Mouse (Mus musculus) cortical plate, adult 2 months (tissue): ENCODE measurements at regions not wholly inside any gene's neighbourhood (a gene's known extent, or its start where the extent isn't known, plus 50 kb on each side); places are given as distances from the start of the nearest gene placed in this dataset.

Experiments used
- H3K27ac ChIP-seq: fragments of 200-500 bp; 2 replicates; pipeline ENCODE4 v1.5.1; 2012; ENCODE audit warnings: low read length, control low read depth, inconsistent platforms; ENCODE audit not compliant: insufficient read depth
- H3K4me1 ChIP-seq: fragments of 200-500 bp; 2 replicates; pipeline ENCODE4 v1.6.1; 2011; ENCODE audit warnings: low read length; ENCODE audit not compliant: control insufficient read depth, insufficient read depth
- H3K4me3 ChIP-seq: fragments of 200-500 bp; 2 replicates; pipeline ENCODE4 v1.5.1; 2011; ENCODE audit warnings: mild to moderate bottlenecking, low read length, control low read depth; ENCODE audit not compliant: insufficient read depth
- CTCF ChIP-seq: fragments of 200-500 bp; IDR thresholded peaks from 2 replicates; pipeline ENCODE4 v1.5.1; 2011; ENCODE audit warnings: mild to moderate bottlenecking, control low read depth, low read length; ENCODE audit not compliant: insufficient read depth; ENCODE audit errors: extremely low read depth
- POLR2A ChIP-seq: fragments of 200-500 bp; IDR thresholded peaks from 2 replicates; pipeline ENCODE4 v1.6.1; 2011; ENCODE audit warnings: mild to moderate bottlenecking, low read length, control low read depth; ENCODE audit not compliant: insufficient read depth; ENCODE audit errors: extremely low read depth

- TF ChIP-seq POLR2A (no peak), CTCF (no peak)
- Histone ChIP-seq H3K27ac (no peak overlapping the region), H3K4me1 (no peaks in the 10 kb centered on the region), H3K4me3 (no peak overlapping the region)
Measured at GRCm38 (mm10) chr12:54349403-54349802, 145.7 kb upstream of the Egln3 start.

GRCm38 (mm10) chr12:54343493-54343892 lies 139.8 kb upstream of the Egln3 start:
- Histone ChIP-seq H3K4me3 (no peak overlapping the region), H3K4me1 (no peaks in the 10 kb centered on the region), H3K27ac (no peak overlapping the region)
- TF ChIP-seq POLR2A = no peak
- TF ChIP-seq CTCF = no peak

- TF ChIP-seq CTCF (no peak), POLR2A (no peak)
- no peaks in the 10 kb centered on the region for H3K4me1 ChIP-seq
- H3K4me3 ChIP-seq = no peak overlapping the region
- no peak overlapping the region for H3K27ac ChIP-seq
Measured at GRCm38 (mm10) chr12:54335509-54335908, 131.8 kb upstream of the Egln3 start.

- TF ChIP-seq CTCF (no peak), POLR2A (no peak)
- no peak overlapping the region for H3K27ac ChIP-seq
- no peak overlapping the region for H3K4me3 ChIP-seq
- no peaks in the 10 kb centered on the region for H3K4me1 ChIP-seq
Measured at GRCm38 (mm10) chr12:54334491-54335132, 131.0 kb upstream of the Egln3 start.

GRCm38 (mm10) chr12:54333632-54334321 lies 130.1 kb upstream of the Egln3 start:
- TF ChIP-seq POLR2A (no peak), CTCF (no peak)
- no peak overlapping the region for H3K4me3 ChIP-seq
- no peak overlapping the region for H3K27ac ChIP-seq
- no peaks in the 10 kb centered on the region for H3K4me1 ChIP-seq

- Histone ChIP-seq H3K4me1 (no peaks in the 10 kb centered on the region), H3K27ac (no peak overlapping the region), H3K4me3 (no peak overlapping the region)
- TF ChIP-seq POLR2A = no peak
- TF ChIP-seq CTCF = no peak
Measured at GRCm38 (mm10) chr12:54327483-54327882, 123.8 kb upstream of the Egln3 start.

- H3K4me1 ChIP-seq = no peaks in the 10 kb centered on the region
- no peak for TF ChIP-seq CTCF
- no peak for TF ChIP-seq POLR2A
- no peak overlapping the region for H3K4me3 ChIP-seq
- no peak overlapping the region for H3K27ac ChIP-seq
Measured at GRCm38 (mm10) chr12:54326571-54326970, 122.9 kb upstream of the Egln3 start.

GRCm38 (mm10) chr12:54320533-54320932 lies 116.9 kb upstream of the Egln3 start:
- 0 out of 2 replicates have a peak, but pooled peaks cover 1% of the 10 kb centered on the region for H3K4me1 ChIP-seq
- H3K4me3 ChIP-seq = no peak overlapping the region
- H3K27ac ChIP-seq = no peak overlapping the region
- TF ChIP-seq CTCF (no peak), POLR2A (no peak)

- TF ChIP-seq CTCF (no peak), POLR2A (no peak)
- H3K27ac ChIP-seq = no peak overlapping the region
- H3K4me1 ChIP-seq = peaks cover 3% of the 10 kb centered on the region; the same call in 1 of the 2 replicates
- no peak overlapping the region for H3K4me3 ChIP-seq
Measured at GRCm38 (mm10) chr12:54316980-54317471, 113.4 kb upstream of the Egln3 start.

GRCm38 (mm10) chr12:54316066-54316567 lies 112.5 kb upstream of the Egln3 start:
- TF ChIP-seq POLR2A (no peak), CTCF (no peak)
- Histone ChIP-seq H3K4me3 (no peak overlapping the region), H3K27ac (no peak overlapping the region), H3K4me1 (peaks cover 3% of the 10 kb centered on the region; the same call in 1 of the 2 replicates)
